Mouse (Mus musculus) hindbrain, postnatal 0 days (tissue): ENCODE results near the gene Enpp1. TPM values are rescaled to one million over a fixed set of nuclear protein-coding genes. Genes with fewer than 3 reads are reported as not detected.

ENCODE experiments used
- ATAC-seq: fragments of 200-750 bp; cut with Nextera tagmentation; 2 replicates; pipeline ENCODE4 v1.8.0; 2017; ENCODE audit warnings: mild to moderate bottlenecking, moderate TSS enrichment, moderate library complexity
- DNase-seq: peaks from one replicate; pipeline ENCODE4 v3.0.0-alpha.2; 2015; ENCODE audit warnings: low spot score
- H3K27ac ChIP-seq: fragments of 300-500 bp; sonication (generic); 2 replicates; pipeline ENCODE4 v1.5.1; 2014; ENCODE audit warnings: mild to moderate bottlenecking
- H3K27me3 ChIP-seq: fragments of 300-500 bp; sonication (generic); 2 replicates; pipeline ENCODE4 v1.6.1; 2014; ENCODE audit warnings: low read length, mixed read lengths; ENCODE audit not compliant: insufficient read depth
- H3K36me3 ChIP-seq: fragments of 300-500 bp; sonication (generic); 2 replicates; pipeline ENCODE4 v1.6.1; 2014; ENCODE audit warnings: low read length, mixed read lengths; ENCODE audit not compliant: insufficient read depth
- H3K4me1 ChIP-seq: fragments of 300-500 bp; sonication (generic); 2 replicates; pipeline ENCODE4 v1.6.1; 2014; ENCODE audit warnings: antibody characterized with exemption, low read length, mixed read lengths; ENCODE audit not compliant: insufficient read depth
- H3K4me2 ChIP-seq: fragments of 300-500 bp; sonication (generic); 2 replicates; pipeline ENCODE4 v1.6.1; 2014; ENCODE audit warnings: low read depth, mild to moderate bottlenecking, low read length, moderate library complexity, mixed read lengths
- H3K4me3 ChIP-seq: fragments of 300-500 bp; sonication (generic); 2 replicates; pipeline ENCODE4 v1.5.1; 2014; ENCODE audit warnings: low read length
- H3K9ac ChIP-seq: fragments of 300-500 bp; sonication (generic); replicated peaks from 2 replicates; pipeline ENCODE4 v1.6.1; 2014; ENCODE audit warnings: mild to moderate bottlenecking, low read length, moderate library complexity, mixed read lengths
- H3K9me3 ChIP-seq: fragments of 300-500 bp; sonication (generic); 2 replicates; pipeline ENCODE4 v1.6.1; 2016; ENCODE audit warnings: low read length, mixed read lengths
- CTCF ChIP-seq: IDR thresholded peaks from 2 replicates; pipeline ENCODE4 v1.5.1; 2016; ENCODE audit warnings: antibody characterized with exemption, control low read depth, low read depth
- WGBS: fragments of 180-500 bp; shearing (Covaris S2); extraction: QIAGEN DNeasy Blood & Tissue Kit; methylation state at CpG from one replicate; pipeline ENCODE4 v1.1.7; 2014; 5-methylcytosine and 5-hydroxymethylcytosine counted together
- polyA plus RNA-seq: library from polyadenylated mRNA; unstranded; fragments of >200 nt; fragmentation: Nextera tagmentation; extraction: Ambion mirVana; gene quantifications from 2 replicates; pipeline ENCODE4 v1.2.1, GENCODE M21; 2015
- total RNA-seq: library from RNA; depleted of rRNA; stranded (reverse); fragments of >200 nt; gene quantifications from 2 replicates; pipeline ENCODE4 v1.2.3, GENCODE M21; 2014

The Enpp1 gene
- total and polyA plus RNA-seq, 2 experiments from 2014 or later, result 2.7 to 4.1 TPM

DNA sequence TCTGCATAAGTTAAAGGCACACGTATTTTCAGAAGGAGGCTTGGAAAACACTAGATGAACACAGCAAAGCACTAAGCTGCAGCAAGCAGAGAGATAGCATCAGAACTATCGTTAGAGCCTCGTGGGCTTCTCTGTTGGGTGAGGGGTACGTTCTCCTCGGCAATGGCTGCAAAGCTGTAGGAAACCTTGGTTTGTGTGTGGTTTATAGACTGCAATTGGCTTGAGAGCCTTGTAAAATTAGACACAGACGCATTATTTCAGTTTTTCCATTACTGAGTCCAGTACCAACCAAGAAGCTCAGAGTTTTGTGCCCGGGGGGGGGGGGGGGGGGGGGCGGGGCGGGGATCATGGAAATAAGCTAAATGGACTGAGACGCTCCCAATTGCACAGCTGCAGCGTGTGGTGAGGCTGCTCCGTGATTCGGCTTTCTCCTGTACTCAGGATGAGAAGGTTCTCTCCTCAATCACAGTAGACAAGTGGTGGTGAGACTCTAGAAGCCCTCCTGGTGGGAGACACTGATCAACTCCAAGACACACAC lies 31.1 kb upstream of the Enpp1 start:
- 89% methylated on average over 11 of the region's 13 CpGs for WGBS
- Histone ChIP-seq H3K4me1 (no peaks in the 10 kb centered on the region), H3K27me3 (0 out of 2 replicates have a peak, but pooled peaks cover 2% of the 10 kb centered on the region), H3K4me2 (no peak overlapping the region), H3K4me3 (no peak overlapping the region), H3K36me3 (no peaks in the 10 kb centered on the region), H3K27ac (no peak overlapping the region), H3K9ac (no peak overlapping the region), H3K9me3 (no peaks in the 10 kb centered on the region)
- no peak for TF ChIP-seq CTCF
- ATAC-seq (no peak), DNase-seq (no peak)

- WGBS, result 65% methylated on average over 7 of the region's 7 CpGs
- H3K9me3 ChIP-seq, result no peaks in the 10 kb centered on the region
- H3K27ac ChIP-seq, result no peak overlapping the region
- H3K36me3 ChIP-seq, result no peaks in the 10 kb centered on the region
- H3K9ac ChIP-seq, result no peak overlapping the region
- no peak overlapping the region for H3K4me3 ChIP-seq
- 0 out of 2 replicates have a peak, but pooled peaks cover 2% of the 10 kb centered on the region for H3K27me3 ChIP-seq
- DNase-seq (no peak), ATAC-seq (peak; percentile 68; the same call in 1 of the 2 replicates)
- TF ChIP-seq CTCF, result no peak
- H3K4me1 ChIP-seq, result no peaks in the 10 kb centered on the region
- H3K4me2 ChIP-seq, result no peak overlapping the region
Measured at GRCm38 (mm10) chr10:24741229-24742198, 29.6 kb upstream of the Enpp1 start.

- Histone ChIP-seq H3K4me2 (no peak overlapping the region), H3K9ac (no peak overlapping the region), H3K4me1 (no peaks in the 10 kb centered on the region), H3K27ac (no peak overlapping the region), H3K36me3 (no peaks in the 10 kb centered on the region), H3K9me3 (no peaks in the 10 kb centered on the region), H3K4me3 (no peak overlapping the region), H3K27me3 (0 out of 2 replicates have a peak, but pooled peaks cover 2% of the 10 kb centered on the region)
- DNase-seq, result no peak
- ATAC-seq, result no peak
- no peak for TF ChIP-seq CTCF
- WGBS, result 58% methylated on average over 2 of the region's 2 CpGs
Measured at GRCm38 (mm10) chr10:24739171-24739570, 27.2 kb upstream of the Enpp1 start.

DNA sequence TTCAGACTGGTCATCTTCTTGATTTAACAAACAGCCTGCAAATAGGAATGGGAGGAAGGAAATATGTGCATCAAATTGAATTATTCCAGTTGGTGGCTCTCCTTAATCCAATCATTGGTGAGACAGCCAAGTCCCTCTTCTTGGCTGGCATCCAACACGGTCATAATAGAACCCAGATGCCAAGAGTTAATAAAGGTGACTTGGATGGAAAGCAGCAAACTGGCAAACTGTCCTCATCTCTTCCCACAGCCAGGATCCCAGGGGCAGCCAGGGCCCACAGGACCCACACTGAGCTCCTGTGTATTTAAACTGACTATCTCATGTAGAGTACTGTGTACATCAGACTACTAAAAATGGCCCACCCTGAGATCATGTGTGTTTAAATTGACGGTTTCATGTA lies 26.5 kb upstream of the Enpp1 start:
- no peak overlapping the region for H3K4me2 ChIP-seq
- no peaks in the 10 kb centered on the region for H3K36me3 ChIP-seq
- no peak overlapping the region for H3K9ac ChIP-seq
- no peak overlapping the region for H3K4me3 ChIP-seq
- H3K27ac ChIP-seq, result no peak overlapping the region
- H3K4me1 ChIP-seq, result no peaks in the 10 kb centered on the region
- TF ChIP-seq CTCF, result no peak
- ATAC-seq (peak; percentile 63), DNase-seq (peak; percentile 85)
- no peaks in the 10 kb centered on the region for H3K9me3 ChIP-seq
- 59% methylated on average over 2 of the region's 2 CpGs for WGBS
- 0 out of 2 replicates have a peak, but pooled peaks cover 2% of the 10 kb centered on the region for H3K27me3 ChIP-seq

- DNase-seq, result no peak
- Histone ChIP-seq H3K4me1 (peaks cover 5% of the 10 kb centered on the region; the same call in 1 of the 2 replicates), H3K4me2 (no peak overlapping the region), H3K4me3 (no peak overlapping the region), H3K36me3 (no peaks in the 10 kb centered on the region), H3K9ac (no peak overlapping the region), H3K27me3 (no peaks in the 10 kb centered on the region), H3K27ac (no peak overlapping the region), H3K9me3 (no peaks in the 10 kb centered on the region)
- WGBS, result 87% methylated on average over 5 of the region's 5 CpGs
- ATAC-seq, result no peak
- TF ChIP-seq CTCF, result no peak
Measured at GRCm38 (mm10) chr10:24735027-24735777, 23.2 kb upstream of the Enpp1 start.

DNA sequence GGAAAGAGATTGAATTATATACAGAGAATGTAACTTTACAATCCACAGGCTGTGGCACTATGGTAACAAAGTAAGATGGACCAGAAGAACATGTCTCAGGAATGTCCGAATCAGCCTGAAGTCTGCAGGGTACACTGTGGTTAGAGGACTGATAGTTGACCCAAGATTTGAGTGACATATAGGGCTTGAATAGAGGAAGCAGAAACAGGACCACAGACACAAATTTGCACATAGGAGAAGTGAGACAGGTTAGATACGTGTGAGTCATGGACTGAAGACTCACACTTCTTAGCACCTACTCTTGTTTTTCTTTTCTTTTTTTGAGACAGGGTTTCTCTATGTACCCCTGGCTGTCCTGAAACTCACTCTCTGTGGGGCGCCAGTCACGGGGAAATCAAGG lies 15.5 kb upstream of the Enpp1 start:
- no peaks in the 10 kb centered on the region for H3K27me3 ChIP-seq
- no peak overlapping the region for H3K4me2 ChIP-seq
- peaks cover 5% of the 10 kb centered on the region; the same call in 1 of the 2 replicates for H3K4me1 ChIP-seq
- H3K4me3 ChIP-seq, result no peak overlapping the region
- DNase-seq, result no peak
- 92% methylated on average over 4 of the region's 4 CpGs for WGBS
- ATAC-seq, result no peak
- no peak for TF ChIP-seq CTCF
- H3K9me3 ChIP-seq, result no peaks in the 10 kb centered on the region
- H3K9ac ChIP-seq, result no peak overlapping the region
- H3K27ac ChIP-seq, result no peak overlapping the region
- H3K36me3 ChIP-seq, result no peaks in the 10 kb centered on the region
